Mouse (Mus musculus): ENCODE measurements around the gene Fitm1. TPM values are rescaled to one million over a fixed set of nuclear protein-coding genes. Genes with fewer than 3 reads are reported as not detected.

Fitm1 gene
- total RNA-seq, 2 experiments from 2014 or later = not detected

Other genes starting within 250 kb of the Fitm1 start
Only the 30 nearest of the 31 such genes appear.
- gene Dhrs4, start 96.9 kb upstream of the Fitm1 start, total RNA-seq (2015; ENCODE audit: low replicate concordance) = 12.7 and 16.9 TPM in 2 replicates
- 9.8 and 19.1 TPM in 2 replicates for gene Dhrs4, start 96.9 kb upstream of the Fitm1 start, total RNA-seq (2017; ENCODE audit: low replicate concordance)
- gene Carmil3, start 85.0 kb upstream of the Fitm1 start, total RNA-seq (2015; ENCODE audit: low replicate concordance) = not detected in 2 replicates
- not detected in 2 replicates for gene Carmil3, start 85.0 kb upstream of the Fitm1 start, total RNA-seq (2017; ENCODE audit: low replicate concordance)
- gene Cpne6, start 65.2 kb upstream of the Fitm1 start, total RNA-seq (2015; ENCODE audit: low replicate concordance) = not detected in 2 replicates
- not detected in 2 replicates for gene Cpne6, start 65.2 kb upstream of the Fitm1 start, total RNA-seq (2017; ENCODE audit: low replicate concordance)
- 0.19 and 0.42 TPM in 2 replicates for gene Nrl, start 50.6 kb upstream of the Fitm1 start, total RNA-seq (2015; ENCODE audit: low replicate concordance)
- 0.42 TPM in 1 of 2 replicates, not detected in the other for gene Nrl, start 50.6 kb upstream of the Fitm1 start, total RNA-seq (2017; ENCODE audit: low replicate concordance)
- gene Pck2, start 35.4 kb upstream of the Fitm1 start, total RNA-seq (2015; ENCODE audit: low replicate concordance) = 20.4 and 28.6 TPM in 2 replicates
- gene Pck2, start 35.4 kb upstream of the Fitm1 start, total RNA-seq (2017; ENCODE audit: low replicate concordance) = 60.3 and 66.5 TPM in 2 replicates
- 18.2 and 21.9 TPM in 2 replicates for gene Dcaf11, start 15.6 kb upstream of the Fitm1 start, total RNA-seq (2015; ENCODE audit: low replicate concordance)
- 46.2 and 54.9 TPM in 2 replicates for gene Dcaf11, start 15.6 kb upstream of the Fitm1 start, total RNA-seq (2017; ENCODE audit: low replicate concordance)
- gene A730061H03Rik, start 15.2 kb upstream of the Fitm1 start, total RNA-seq (2015; ENCODE audit: low replicate concordance) = not detected in 2 replicates
- gene A730061H03Rik, start 15.2 kb upstream of the Fitm1 start, total RNA-seq (2017; ENCODE audit: low replicate concordance) = 4.8 TPM in 1 of 2 replicates, not detected in the other
- 271 and 301 TPM in 2 replicates for gene Psme1, start 2.5 kb downstream of the Fitm1 start, total RNA-seq (2015; ENCODE audit: low replicate concordance)
- 107 and 147 TPM in 2 replicates for gene Psme1, start 2.5 kb downstream of the Fitm1 start, total RNA-seq (2017; ENCODE audit: low replicate concordance)
- gene Emc9, start 9.7 kb downstream of the Fitm1 start, total RNA-seq (2015; ENCODE audit: low replicate concordance) = 10.9 TPM in 1 of 2 replicates, not detected in the other
- 2.6 and 3.6 TPM in 2 replicates for gene Emc9, start 9.7 kb downstream of the Fitm1 start, total RNA-seq (2017; ENCODE audit: low replicate concordance)
- gene Psme2, start 15.5 kb downstream of the Fitm1 start, total RNA-seq (2015; ENCODE audit: low replicate concordance) = 74.0 and 102 TPM in 2 replicates
- gene Psme2, start 15.5 kb downstream of the Fitm1 start, total RNA-seq (2017; ENCODE audit: low replicate concordance) = 83.1 and 86.1 TPM in 2 replicates
- gene Rnf31, start 16.1 kb downstream of the Fitm1 start, total RNA-seq (2015; ENCODE audit: low replicate concordance) = 6.5 and 9.4 TPM in 2 replicates
- 7.1 and 8.9 TPM in 2 replicates for gene Rnf31, start 16.1 kb downstream of the Fitm1 start, total RNA-seq (2017; ENCODE audit: low replicate concordance)
- gene Irf9, start 28.0 kb downstream of the Fitm1 start, total RNA-seq (2015; ENCODE audit: low replicate concordance) = 65.1 and 69.8 TPM in 2 replicates
- 104 and 106 TPM in 2 replicates for gene Irf9, start 28.0 kb downstream of the Fitm1 start, total RNA-seq (2017; ENCODE audit: low replicate concordance)
- gene Rec8, start 42.4 kb downstream of the Fitm1 start, total RNA-seq (2015; ENCODE audit: low replicate concordance) = 1.7 TPM in 1 of 2 replicates, not detected in the other
- 0.84 and 2.2 TPM in 2 replicates for gene Rec8, start 42.4 kb downstream of the Fitm1 start, total RNA-seq (2017; ENCODE audit: low replicate concordance)
- gene Ipo4, start 60.3 kb downstream of the Fitm1 start, total RNA-seq (2015; ENCODE audit: low replicate concordance) = 3.7 and 29.7 TPM in 2 replicates
- gene Ipo4, start 60.3 kb downstream of the Fitm1 start, total RNA-seq (2017; ENCODE audit: low replicate concordance) = 7.0 and 13.8 TPM in 2 replicates
- gene Gm49378, start 62.3 kb downstream of the Fitm1 start, total RNA-seq (2015; ENCODE audit: low replicate concordance) = 0.96 and 5.4 TPM in 2 replicates
- 5.4 TPM in 1 of 2 replicates, not detected in the other for gene Gm49378, start 62.3 kb downstream of the Fitm1 start, total RNA-seq (2017; ENCODE audit: low replicate concordance)
- 9.6 and 14.2 TPM in 2 replicates for gene Tm9sf1, start 68.2 kb downstream of the Fitm1 start, total RNA-seq (2015; ENCODE audit: low replicate concordance)
- 12.0 and 20.5 TPM in 2 replicates for gene Tm9sf1, start 68.2 kb downstream of the Fitm1 start, total RNA-seq (2017; ENCODE audit: low replicate concordance)
- gene Tssk4, start 74.6 kb downstream of the Fitm1 start, total RNA-seq (2015; ENCODE audit: low replicate concordance) = 0.84 TPM in 1 of 2 replicates, not detected in the other
- 0.28 and 0.68 TPM in 2 replicates for gene Tssk4, start 74.6 kb downstream of the Fitm1 start, total RNA-seq (2017; ENCODE audit: low replicate concordance)
- 4.6 and 10.4 TPM in 2 replicates for gene Mdp1, start 84.9 kb downstream of the Fitm1 start, total RNA-seq (2015; ENCODE audit: low replicate concordance)
- 7.1 and 8.4 TPM in 2 replicates for gene Mdp1, start 84.9 kb downstream of the Fitm1 start, total RNA-seq (2017; ENCODE audit: low replicate concordance)
- gene Gmpr2, start 96.3 kb downstream of the Fitm1 start, total RNA-seq (2015; ENCODE audit: low replicate concordance) = 1.5 and 2.7 TPM in 2 replicates
- 6.9 and 8.5 TPM in 2 replicates for gene Gmpr2, start 96.3 kb downstream of the Fitm1 start, total RNA-seq (2017; ENCODE audit: low replicate concordance)
- 89.5 and 91.3 TPM in 2 replicates for gene Nedd8, start 96.5 kb downstream of the Fitm1 start, total RNA-seq (2015; ENCODE audit: low replicate concordance)
- 66.5 and 67.1 TPM in 2 replicates for gene Nedd8, start 96.5 kb downstream of the Fitm1 start, total RNA-seq (2017; ENCODE audit: low replicate concordance)
- 7.7 and 10.2 TPM in 2 replicates for gene Tinf2, start 106.2 kb downstream of the Fitm1 start, total RNA-seq (2015; ENCODE audit: low replicate concordance)
- 12.9 and 13.1 TPM in 2 replicates for gene Tinf2, start 106.2 kb downstream of the Fitm1 start, total RNA-seq (2017; ENCODE audit: low replicate concordance)
- 0.96 TPM in 1 of 2 replicates, not detected in the other for gene Tgm1, start 138.3 kb downstream of the Fitm1 start, total RNA-seq (2015; ENCODE audit: low replicate concordance)
- gene Tgm1, start 138.3 kb downstream of the Fitm1 start, total RNA-seq (2017; ENCODE audit: low replicate concordance) = 0.14 and 0.85 TPM in 2 replicates
- gene Rabggta, start 146.6 kb downstream of the Fitm1 start, total RNA-seq (2015; ENCODE audit: low replicate concordance) = 2.3 and 5.4 TPM in 2 replicates
- gene Rabggta, start 146.6 kb downstream of the Fitm1 start, total RNA-seq (2017; ENCODE audit: low replicate concordance) = 2.1 and 2.2 TPM in 2 replicates
- gene Dhrs1, start 170.1 kb downstream of the Fitm1 start, total RNA-seq (2015; ENCODE audit: low replicate concordance) = 22.4 and 27.1 TPM in 2 replicates
- 3.9 and 14.9 TPM in 2 replicates for gene Dhrs1, start 170.1 kb downstream of the Fitm1 start, total RNA-seq (2017; ENCODE audit: low replicate concordance)
- 6.5 and 11.3 TPM in 2 replicates for gene Nop9, start 170.1 kb downstream of the Fitm1 start, total RNA-seq (2015; ENCODE audit: low replicate concordance)
- gene Nop9, start 170.1 kb downstream of the Fitm1 start, total RNA-seq (2017; ENCODE audit: low replicate concordance) = 3.7 and 3.9 TPM in 2 replicates
- 2.1 TPM in 1 of 2 replicates, not detected in the other for gene Cideb, start 182.8 kb downstream of the Fitm1 start, total RNA-seq (2015; ENCODE audit: low replicate concordance)
- 0.94 TPM in 1 of 2 replicates, not detected in the other for gene Cideb, start 182.8 kb downstream of the Fitm1 start, total RNA-seq (2017; ENCODE audit: low replicate concordance)
- gene Ltb4r2, start 185.8 kb downstream of the Fitm1 start, total RNA-seq (2015; ENCODE audit: low replicate concordance) = not detected in 2 replicates
- gene Ltb4r2, start 185.8 kb downstream of the Fitm1 start, total RNA-seq (2017; ENCODE audit: low replicate concordance) = 0.14 TPM in 1 of 2 replicates, not detected in the other
- gene Ltb4r1, start 190.3 kb downstream of the Fitm1 start, total RNA-seq (2015; ENCODE audit: low replicate concordance) = 6.3 and 14.8 TPM in 2 replicates
- gene Ltb4r1, start 190.3 kb downstream of the Fitm1 start, total RNA-seq (2017; ENCODE audit: low replicate concordance) = 9.3 and 21.8 TPM in 2 replicates
- not detected in 2 replicates for gene Adcy4, start 208.5 kb downstream of the Fitm1 start, total RNA-seq (2015; ENCODE audit: low replicate concordance)
- not detected in 2 replicates for gene Adcy4, start 208.5 kb downstream of the Fitm1 start, total RNA-seq (2017; ENCODE audit: low replicate concordance)
- 17.1 and 22.6 TPM in 2 replicates for gene Ripk3, start 213.2 kb downstream of the Fitm1 start, total RNA-seq (2015; ENCODE audit: low replicate concordance)
- gene Ripk3, start 213.2 kb downstream of the Fitm1 start, total RNA-seq (2017; ENCODE audit: low replicate concordance) = 6.7 and 7.2 TPM in 2 replicates